Mouse (Mus musculus) olfactory bulb, adult 2 months (tissue): ENCODE data around the gene Gad1. TPM values are rescaled to one million over a fixed set of nuclear protein-coding genes. Genes with fewer than 3 reads are reported as not detected.

ENCODE experiments used
- H3K27ac ChIP-seq: fragments of 200-500 bp; 2 replicates; pipeline ENCODE4 v1.5.1; 2012; ENCODE audit warnings: low read depth, low read length; ENCODE audit not compliant: insufficient read depth
- H3K4me1 ChIP-seq: fragments of 200-500 bp; 2 replicates; pipeline ENCODE4 v1.6.1; 2012; ENCODE audit warnings: low read length; ENCODE audit not compliant: control insufficient read depth, insufficient read depth
- H3K4me3 ChIP-seq: fragments of 200-500 bp; 2 replicates; pipeline ENCODE4 v1.5.1; 2012; ENCODE audit warnings: mild to moderate bottlenecking, low read depth, low read length, moderate library complexity; ENCODE audit not compliant: insufficient read depth
- CTCF ChIP-seq: fragments of 200-500 bp; IDR thresholded peaks from 2 replicates; pipeline ENCODE4 v1.5.1; 2012; ENCODE audit warnings: low read depth, mild to moderate bottlenecking, low read length, moderate library complexity; ENCODE audit not compliant: insufficient read depth
- POLR2A ChIP-seq: fragments of 200-500 bp; IDR thresholded peaks from 2 replicates; pipeline ENCODE4 v1.6.1; 2012; ENCODE audit warnings: mild to moderate bottlenecking, low read depth, low read length, moderate library complexity; ENCODE audit not compliant: insufficient read depth
- WGBS: fragments of 180-500 bp; shearing (Covaris S2); methylation state at CpG from one replicate; pipeline ENCODE4 v1.1.7; 2018; 5-methylcytosine and 5-hydroxymethylcytosine counted together
- polyA plus RNA-seq: library from polyadenylated mRNA; stranded (reverse); fragments of >200 nt; gene quantifications from 2 replicates; pipeline ENCODE4 v1.2.4, GENCODE M21; 2012; ENCODE audit warnings: low replicate concordance; ENCODE audit not compliant: missing spikeins, insufficient read depth, insufficient read length

Gene Gad1
- polyA plus RNA-seq, 1 experiment, result 475 TPM

GRCm38 (mm10) chr2:70562981-70563671, 10.3 kb downstream of the Gad1 start:
- under 1% methylated on average over 39 of the region's 40 CpGs for WGBS
- Histone ChIP-seq H3K4me1 (peaks cover 14% of the 10 kb centered on the region), H3K27ac (peak overlapping the region; percentile 100)

GRCm38 (mm10) chr2:70563721-70564645, 11.1 kb downstream of the Gad1 start:
- Histone ChIP-seq H3K27ac (peak overlapping the region; percentile 100), H3K4me1 (peaks cover 19% of the 10 kb centered on the region)

More at GRCm38 (mm10) chr2:70562981-70563671, 10.3 kb downstream of the Gad1 start:
- H3K4me3 ChIP-seq, result peak overlapping the region; percentile 96
- TF ChIP-seq CTCF (no peak), POLR2A (peak; percentile 32; the same call in 1 of the 2 replicates)

GRCm38 (mm10) chr2:70564646-70565315, 11.9 kb downstream of the Gad1 start:
- H3K27ac ChIP-seq, result peak overlapping the region; percentile 97

More at GRCm38 (mm10) chr2:70563721-70564645, 11.1 kb downstream of the Gad1 start:
- under 1% methylated on average over 38 of the region's 38 CpGs for WGBS
- H3K4me3 ChIP-seq, result peak overlapping the region; percentile 96
- TF ChIP-seq POLR2A, result peak; percentile 66
- TF ChIP-seq CTCF, result no peak

GRCm38 (mm10) chr2:70565651-70566602, 13.1 kb downstream of the Gad1 start:
- H3K4me1 ChIP-seq, result peaks cover 19% of the 10 kb centered on the region
- WGBS, result 6% methylated on average over 30 of the region's 30 CpGs
- H3K27ac ChIP-seq, result peak overlapping the region; percentile 97
- TF ChIP-seq CTCF (no peak), POLR2A (no peak)
- peak overlapping the region; percentile 96 for H3K4me3 ChIP-seq

More at GRCm38 (mm10) chr2:70564646-70565315, 11.9 kb downstream of the Gad1 start:
- H3K4me1 ChIP-seq, result peaks cover 16% of the 10 kb centered on the region
- TF ChIP-seq CTCF, result no peak
- peak overlapping the region; percentile 96 for H3K4me3 ChIP-seq
- WGBS, result 3% methylated on average over 15 of the region's 15 CpGs

GRCm38 (mm10) chr2:70566603-70566981, 13.7 kb downstream of the Gad1 start:
- WGBS, result 2% methylated on average over 18 of the region's 18 CpGs
- H3K4me1 ChIP-seq, result peaks cover 21% of the 10 kb centered on the region
- TF ChIP-seq POLR2A (peak; percentile 8; the same call in 1 of the 2 replicates), CTCF (no peak)
- peak overlapping the region; percentile 97 for H3K27ac ChIP-seq
- peak overlapping the region; percentile 96 for H3K4me3 ChIP-seq

- H3K4me1 ChIP-seq, result peaks cover 27% of the 10 kb centered on the region
- WGBS, result 5% methylated on average over 23 of the region's 23 CpGs
- TF ChIP-seq CTCF (peak; percentile 23), POLR2A (no peak)
- H3K27ac ChIP-seq, result peak overlapping the region; percentile 97
- H3K4me3 ChIP-seq, result peak overlapping the region; percentile 96
These were observed 14.3 kb downstream of the Gad1 start for GRCm38 (mm10) chr2:70567071-70567681.

- TF ChIP-seq CTCF (0 out of 2 replicates have a peak, but pooled peaks have one; percentile 1), POLR2A (no peak)
- Histone ChIP-seq H3K4me3 (peak overlapping the region; percentile 96), H3K27ac (peak overlapping the region; percentile 97), H3K4me1 (peaks cover 32% of the 10 kb centered on the region)
- 1% methylated on average over 12 of the region's 12 CpGs for WGBS
These were observed 14.8 kb downstream of the Gad1 start for GRCm38 (mm10) chr2:70567682-70568077.
